Mouse (Mus musculus) neutrophil, adult 5-6 weeks (primary cell): ENCODE results near the gene Caps2. TPM values are rescaled to one million over a fixed set of nuclear protein-coding genes. Genes with fewer than 3 reads are reported as not detected.

ENCODE experiments used
- total RNA-seq: library from RNA; stranded (forward); fragments of 200-1000 nt; gene quantifications from 2 replicates; pipeline ENCODE4 v1.2.3, GENCODE M21; 2017

The Caps2 gene
- total RNA-seq, 1 experiment from 2014 or later = not detected

Other genes with a start within 250 kb of the Caps2 start
- gene Krr1, start 191.0 kb upstream of the Caps2 start, total RNA-seq = 36.2 and 39.6 TPM in 2 replicates
- 370 and 378 TPM in 2 replicates for gene Glipr1, start 161.0 kb upstream of the Caps2 start, total RNA-seq
- not detected in 2 replicates for gene Glipr1l1, start 103.4 kb upstream of the Caps2 start, total RNA-seq
- gene Glipr1l2, start 80.3 kb upstream of the Caps2 start, total RNA-seq = not detected in 2 replicates
- not detected in 2 replicates for gene Glipr1l3, start 3.3 kb upstream of the Caps2 start, total RNA-seq
- not detected in 2 replicates for gene Kcnc2, start 107.5 kb downstream of the Caps2 start, total RNA-seq